Comparison of ENCODE assay signal across 10 mouse cellular contexts in the genomic region with DNA sequence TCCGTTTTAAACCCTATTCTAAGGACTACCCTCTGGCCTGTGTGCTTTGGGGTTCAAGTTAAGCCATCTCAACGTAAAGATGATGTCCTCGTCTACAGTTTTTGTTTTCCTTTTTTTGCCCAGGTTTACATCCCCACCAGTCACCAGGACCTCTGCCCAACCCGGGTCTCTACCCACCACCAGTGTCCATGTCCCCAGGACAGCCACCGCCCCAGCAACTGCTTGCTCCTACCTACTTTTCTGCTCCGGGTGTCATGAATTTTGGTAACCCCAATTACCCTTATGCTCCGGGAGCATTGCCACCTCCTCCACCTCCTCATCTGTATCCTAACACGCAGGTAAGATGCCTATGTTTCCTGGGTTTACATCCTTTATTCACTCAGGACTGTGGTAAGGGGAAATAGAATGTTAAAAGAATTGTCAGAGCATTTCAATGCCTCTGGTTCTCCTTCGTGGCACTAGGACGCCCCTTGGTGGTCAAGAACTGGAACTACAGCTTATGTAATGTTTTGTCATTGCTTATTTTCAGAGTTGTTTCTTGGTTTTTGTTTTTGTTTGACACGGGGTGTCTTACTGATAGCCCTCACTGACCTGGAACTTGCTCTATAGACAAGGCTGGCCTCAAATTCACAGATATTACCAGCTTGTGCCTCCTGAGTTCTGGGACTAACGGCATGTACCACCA. TPM values are rescaled to one million over a fixed set of nuclear protein-coding genes. Genes with fewer than 3 reads are reported as not detected.
DNase-seq lines count a peak whose midpoint lies in the region.
"Had no signal": no experiment of that assay in that cellular context is flagged by ENCODE, and none has a peak within 500 bp of the region (broad histone marks: within the 10 kb centered on the region; RNA-seq: fewer than 3 reads in every experiment).

No protein-coding gene starts in this region.

- H3K4me1 ChIP-seq in heart, embryonic 10.5 days = no peaks in the 10 kb centered on the region
- no peaks in the 10 kb centered on the region for H3K4me1 ChIP-seq in brown adipose tissue, adult 24 weeks (ENCODE audit: control insufficient read depth, insufficient read depth, insufficient read length, low read length)
- H3K4me1 ChIP-seq: embryonic facial prominence, embryonic 12.5 days had no signal

- peak; percentile 25 for DNase-seq in heart, adult 8-10 months (ENCODE audit: low spot score)
- no peak for DNase-seq in heart, embryonic 10.5 days (ENCODE audit: low spot score)
- DNase-seq in CD8-positive naive resting alpha-beta T cell, adult 2 months (ENCODE audit: low read depth in 2 of 2, low spot score in 2 of 2) = peak; percentile 44 to 51
- peak; percentile 31 to 71 for DNase-seq in kidney, postnatal 36 days
- peak; percentile 45 for DNase-seq in thymus, postnatal 14 days
- DNase-seq in right cerebral cortex, postnatal 25 days = no peak
- no peak for DNase-seq in gastrocnemius, postnatal 14 days
- DNase-seq: liver, embryonic 13.5 days had no signal

- WGBS in heart, embryonic 10.5 days = 76% methylated on average over 12 of the region's 12 CpGs

- intact Hi-C loops in gastrocnemius, postnatal 14 days (cut with DNase I; ENCODE audit: low total_unique reads) = loop anchor here (5.0 kb wide), 1 partner anchor 127 kb away; a partner anchor contains a TSS

- no peak overlapping the region for H3K4me3 ChIP-seq in heart, embryonic 10.5 days
- H3K4me3 ChIP-seq in brown adipose tissue, adult 24 weeks (ENCODE audit: insufficient read depth, low read depth, low read length) = no peak overlapping the region
- H3K4me3 ChIP-seq: embryonic facial prominence, embryonic 12.5 days; liver, embryonic 13.5 days had no signal

- H3K27me3 ChIP-seq in heart, embryonic 10.5 days (ENCODE audit: insufficient read depth, poor library complexity, severe bottlenecking) = no peaks in the 10 kb centered on the region
- H3K27me3 ChIP-seq: embryonic facial prominence, embryonic 12.5 days; liver, embryonic 13.5 days had no signal

- peaks cover 99% of the 10 kb centered on the region for H3K36me3 ChIP-seq in heart, embryonic 10.5 days

- H3K27ac ChIP-seq in heart, embryonic 10.5 days = no peak overlapping the region
- H3K27ac ChIP-seq in brown adipose tissue, adult 24 weeks (replicated peaks; ENCODE audit: low read depth, low read length) = 0 out of 2 replicates have a peak overlapping the region, but pooled peaks have one; percentile 38
- H3K27ac ChIP-seq: embryonic facial prominence, embryonic 12.5 days; liver, embryonic 13.5 days had no signal

- no peaks in the 10 kb centered on the region for H3K9me3 ChIP-seq in heart, embryonic 10.5 days
- H3K9me3 ChIP-seq: embryonic facial prominence, embryonic 12.5 days; liver, embryonic 13.5 days had no signal

RNA-seq across cellular contexts. Expression of a gene that starts 7.4 kb away (rescaled TPM):
- total RNA-seq in heart, adult 8-10 months (2022) = 1 to 10 TPM in 1 of 4 experiments, under 1 TPM in 3; 0.38 to 1.1 (median 0.76) TPM
- polyA plus RNA-seq in heart, embryonic 10.5 days (2016; fragmentation: Nextera tagmentation; extraction: Ambion mirVana) = 0.78 and 0.87 TPM in 2 replicates
- polyA plus RNA-seq in brown adipose tissue, adult 24 weeks (2012; ENCODE audit: insufficient read depth, insufficient read length, missing spikeins) = 0.40 TPM in 1 of 2 replicates, not detected in the other
- total RNA-seq in gastrocnemius, postnatal 14 days (2021) = 1 to 10 TPM in 1 of 2 experiments, under 1 TPM in 1; 0.49 to 1.1 TPM

RNA-seq across cellular contexts. Expression of a gene that starts 24.5 kb away (rescaled TPM):
- total RNA-seq in heart, adult 8-10 months (2022) = 10 to 100 TPM; 16.0 to 20.9 (median 17.8) TPM
- polyA plus RNA-seq in heart, embryonic 10.5 days (2016; fragmentation: Nextera tagmentation; extraction: Ambion mirVana) = 29.5 and 37.2 TPM in 2 replicates
- 9.2 and 16.9 TPM in 2 replicates for polyA plus RNA-seq in brown adipose tissue, adult 24 weeks (2012; ENCODE audit: insufficient read depth, insufficient read length, missing spikeins)
- 10 to 100 TPM; 20.1 to 21.5 TPM for total RNA-seq in gastrocnemius, postnatal 14 days (2021)

RNA-seq across cellular contexts. Expression of a gene that starts 33.9 kb away (rescaled TPM):
- 10 to 100 TPM; 72.1 to 84.3 (median 78.7) TPM for total RNA-seq in heart, adult 8-10 months (2022)
- 14.0 and 21.6 TPM in 2 replicates for polyA plus RNA-seq in heart, embryonic 10.5 days (2016; fragmentation: Nextera tagmentation; extraction: Ambion mirVana)
- polyA plus RNA-seq in brown adipose tissue, adult 24 weeks (2012; ENCODE audit: insufficient read depth, insufficient read length, missing spikeins) = 36.3 and 40.8 TPM in 2 replicates
- 10 to 100 TPM; 49.0 to 55.3 TPM for total RNA-seq in gastrocnemius, postnatal 14 days (2021)

RNA-seq across cellular contexts. Expression of a gene that starts 34.2 kb away (rescaled TPM):
- 10 to 100 TPM in 3 of 4 experiments, 1 to 10 TPM in 1; 9.4 to 12.6 (median 11.5) TPM for total RNA-seq in heart, adult 8-10 months (2022)
- polyA plus RNA-seq in heart, embryonic 10.5 days (2016; fragmentation: Nextera tagmentation; extraction: Ambion mirVana) = 2.8 and 4.1 TPM in 2 replicates
- 5.2 and 5.8 TPM in 2 replicates for polyA plus RNA-seq in brown adipose tissue, adult 24 weeks (2012; ENCODE audit: insufficient read depth, insufficient read length, missing spikeins)
- total RNA-seq in gastrocnemius, postnatal 14 days (2021) = 1 to 10 TPM; 4.4 to 4.6 TPM

RNA-seq across cellular contexts. Expression of a gene that starts 54.1 kb away (rescaled TPM):
- 100 to 1,000 TPM in 2 of 4 experiments, 10 to 100 TPM in 2; 81.4 to 121 (median 101) TPM for total RNA-seq in heart, adult 8-10 months (2022)
- 3.6 and 5.9 TPM in 2 replicates for polyA plus RNA-seq in heart, embryonic 10.5 days (2016; fragmentation: Nextera tagmentation; extraction: Ambion mirVana)
- 78.3 and 90.9 TPM in 2 replicates for polyA plus RNA-seq in brown adipose tissue, adult 24 weeks (2012; ENCODE audit: insufficient read depth, insufficient read length, missing spikeins)
- total RNA-seq in gastrocnemius, postnatal 14 days (2021) = 10 to 100 TPM; 27.3 to 64.6 TPM

Comparison
In these comparisons a context has a peak if more than half of its experiments do, and no peak if none do; other contexts are left out.
1. DNase-seq: peak in heart, adult 8-10 months (single experiment), CD8-positive naive resting alpha-beta T cell, adult 2 months (2 of 2), kidney, postnatal 36 days (2 of 2) and thymus, postnatal 14 days (single experiment); none in heart, embryonic 10.5 days (single experiment), right cerebral cortex, postnatal 25 days (single experiment) and gastrocnemius, postnatal 14 days (single experiment).